Mouse (Mus musculus) adrenal gland, adult 8-10 months (tissue): ENCODE measurements around the gene Ahcy. TPM values are rescaled to one million over a fixed set of nuclear protein-coding genes. Genes with fewer than 3 reads are reported as not detected.

ENCODE experiments used
- DNase-seq: peaks from one replicate; pipeline ENCODE4 v3.0.0; 2022
- total RNA-seq, 4 experiments: library from RNA; stranded (reverse); gene quantifications; 2 replicates each; pipeline ENCODE4 v1.2.4; 2022

Gene Ahcy
- total RNA-seq, 4 experiments from 2014 or later: 33.8 to 39.2 (median 37.7) TPM

DNA sequence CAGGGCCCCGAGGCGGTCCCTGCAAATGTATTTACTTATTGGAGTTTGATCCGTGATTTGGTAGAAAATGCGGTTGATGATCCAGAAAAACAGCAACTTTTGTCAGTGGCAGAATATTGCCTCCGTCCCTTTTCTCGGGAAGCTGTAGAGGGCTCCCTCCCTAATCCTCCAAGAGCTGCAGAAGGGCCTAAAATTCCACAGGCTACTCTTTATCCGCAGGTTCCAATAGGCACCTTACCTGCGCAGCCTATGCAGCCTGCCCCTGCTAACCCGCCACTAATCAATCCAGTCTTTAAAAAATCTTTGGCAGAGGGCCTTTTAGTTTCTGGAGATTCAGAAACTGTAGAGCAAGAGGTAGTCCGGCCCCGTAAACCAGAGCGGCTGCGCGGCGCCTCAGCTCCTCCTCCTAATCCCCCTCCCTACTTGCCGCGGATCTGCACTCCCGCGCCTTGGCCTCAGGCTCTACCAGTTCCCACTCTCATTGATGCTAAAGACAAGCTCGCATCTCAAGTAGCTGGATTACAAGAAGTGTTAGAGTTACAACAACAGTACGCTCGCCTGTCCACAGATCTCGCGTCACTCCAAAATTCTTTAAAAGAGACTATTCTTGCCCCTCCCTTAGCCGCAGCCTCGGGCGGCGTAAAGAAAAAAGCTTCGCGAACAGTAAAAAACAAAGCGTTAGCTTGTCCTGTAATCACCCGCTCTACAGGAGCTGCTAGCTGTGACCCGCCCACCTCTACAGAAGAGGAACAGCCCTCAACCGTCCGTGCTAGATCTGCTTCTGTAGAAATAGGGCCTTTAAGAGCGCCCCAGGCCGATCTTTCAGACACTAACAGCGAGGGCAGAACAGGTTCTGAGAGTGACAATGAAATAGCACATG lies 55.3 kb downstream of the Ahcy start:
- peak; percentile 69 for DNase-seq

DNA sequence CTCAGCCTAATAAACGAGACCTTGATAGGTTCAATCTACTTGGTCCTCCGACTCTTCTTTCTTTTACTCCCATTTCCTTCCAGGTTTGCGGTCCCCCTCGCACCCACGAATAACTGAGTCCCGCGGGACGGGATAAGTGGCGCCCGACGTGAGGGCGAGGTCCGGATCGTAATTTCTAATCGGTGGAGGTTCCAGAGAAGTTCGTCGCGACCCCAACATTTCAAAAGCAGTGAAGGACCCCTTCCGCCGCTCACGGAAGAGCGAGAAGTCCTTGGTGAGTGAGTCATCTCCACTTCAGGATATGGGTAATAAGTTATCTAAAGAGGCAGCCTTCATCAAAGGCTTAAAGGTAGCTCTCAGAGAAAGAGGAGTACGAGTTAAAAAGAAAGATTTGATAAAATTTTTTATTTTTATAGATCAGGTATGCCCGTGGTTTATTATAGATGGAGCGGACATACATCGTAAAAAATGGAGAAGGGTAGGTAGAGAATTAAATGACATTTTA lies 56.0 kb downstream of the Ahcy start, which contains the start of gene Gm14226:
Gene Gm14226, plus strand, starts transcription at position 16 of the 505 bp plus-strand sequence.
- DNase-seq: peak; percentile 26

DNA sequence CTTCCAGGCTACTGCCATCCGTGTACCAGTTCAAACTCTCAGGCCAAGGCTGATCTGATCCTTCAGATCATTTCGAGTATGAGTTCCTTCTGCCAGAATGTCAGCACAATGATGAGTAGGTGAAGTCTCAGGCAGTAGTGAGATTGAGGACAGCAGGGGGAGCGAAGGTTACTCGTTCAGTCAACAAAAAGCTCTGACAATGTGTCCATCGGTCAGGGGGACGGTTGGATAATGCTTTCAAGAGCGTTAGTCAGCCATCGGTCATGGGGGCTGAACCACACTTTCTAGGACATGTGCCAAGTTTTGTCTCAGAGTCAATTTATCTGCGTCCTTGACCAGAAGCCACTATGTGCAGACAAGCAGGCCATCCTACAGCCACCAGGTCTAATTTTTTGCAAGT lies 57.5 kb downstream of the Ahcy start:
- DNase-seq: peak; percentile 50

DNA sequence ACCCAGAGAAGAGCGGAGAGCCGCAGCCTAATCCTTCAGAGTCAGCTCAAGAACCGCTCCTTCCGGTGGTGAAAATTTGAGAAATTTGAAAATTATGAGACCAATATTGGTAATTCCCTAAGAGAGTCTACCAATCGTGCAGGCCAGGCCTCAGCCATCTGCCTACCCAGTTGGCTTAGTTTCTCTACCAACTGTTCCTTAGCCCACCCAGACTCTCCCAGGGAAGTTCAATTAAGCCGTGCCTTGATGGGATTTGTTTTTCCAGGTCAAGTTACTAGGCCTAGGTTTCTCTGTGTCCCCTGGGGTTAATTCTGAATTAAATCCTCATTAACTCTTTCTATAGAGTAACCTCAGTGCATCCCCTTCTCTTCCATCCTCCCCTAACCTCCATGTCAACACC lies 61.3 kb downstream of the Ahcy start:
- no peak for DNase-seq

DNA sequence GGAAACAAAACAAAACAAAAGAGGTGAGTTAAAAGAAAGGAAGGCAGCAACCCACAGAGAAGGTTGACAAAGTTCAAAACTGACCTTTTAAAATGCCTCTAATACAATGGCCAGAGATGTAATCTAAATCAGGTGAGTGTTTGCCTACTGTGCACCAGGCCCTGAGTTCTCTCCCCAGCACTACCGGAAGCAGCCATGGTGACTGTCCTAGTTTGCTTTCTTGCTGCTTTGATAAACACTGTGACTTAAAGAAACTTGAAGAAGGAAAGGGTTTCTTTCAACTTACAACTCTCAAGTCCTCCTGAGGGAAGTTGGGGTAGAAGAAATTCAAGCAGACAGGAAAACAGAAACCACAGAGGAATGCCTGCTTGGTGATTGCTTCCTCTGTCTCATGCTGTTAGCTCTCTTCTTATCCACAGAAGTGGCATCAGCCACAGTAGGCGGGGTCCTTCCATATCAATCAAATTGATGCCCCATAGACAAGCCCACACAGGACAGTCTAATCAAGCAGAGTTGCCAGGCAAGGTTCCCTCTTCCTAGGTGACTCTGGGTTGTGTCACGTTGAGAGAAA lies 63.1 kb downstream of the Ahcy start:
- DNase-seq: no peak

Other genes starting within 250 kb of the Ahcy start
- gene Eif2s2, start 181.6 kb downstream of the Ahcy start, total RNA-seq: 100 to 1,000 TPM in 2 of 4 experiments, 10 to 100 TPM in 2; 89.8 to 123 (median 98.0) TPM
- 1 to 10 TPM; 3.1 to 9.6 (median 4.6) TPM for gene Gm14226, start 56.2 kb downstream of the Ahcy start, total RNA-seq
- gene Itch, start 59.0 kb upstream of the Ahcy start, total RNA-seq: 10 to 100 TPM; 47.2 to 72.7 (median 56.8) TPM
- 100 to 1,000 TPM; 209 to 378 (median 290) TPM for gene Dynlrb1, start 162.0 kb upstream of the Ahcy start, total RNA-seq
- gene Map1lc3a, start 201.8 kb upstream of the Ahcy start, total RNA-seq: 100 to 1,000 TPM; 298 to 859 (median 554) TPM